Mouse (Mus musculus) induced T-regulatory cell, adult 2 months (primary cell): ENCODE results near the gene Zbtb41.
"Not testable (repeated sequence)": the region's sequence is repeated elsewhere in the genome, so short reads cannot be mapped to it uniquely, and the experiment has no call there.

Experiments used
- DNase-seq: peaks from one replicate; pipeline ENCODE4 v3.0.0-alpha.2; 2012; ENCODE audit warnings: low read depth

Zbtb41 gene

GRCm38 (mm10) chr1:139421875-139422791 is at the start of gene Zbtb41:
Zbtb41 (plus strand) TSS chr1:139422288.
- DNase-seq: peak; percentile 94

GRCm38 (mm10) chr1:139375900-139376299 is 46.2 kb upstream of the Zbtb41 start:
- no peak for DNase-seq

- DNase-seq: no peak
These were observed 45.3 kb upstream of the Zbtb41 start, which contains the start of gene Crb1 for GRCm38 (mm10) chr1:139376638-139377286. Crb1 (minus strand) TSS chr1:139377100.

GRCm38 (mm10) chr1:139378861-139379620 is 43.0 kb upstream of the Zbtb41 start:
- DNase-seq: no peak

GRCm38 (mm10) chr1:139379621-139379984 is 42.5 kb upstream of the Zbtb41 start:
- DNase-seq: no peak

- DNase-seq: no peak
These were observed 30.3 kb upstream of the Zbtb41 start for GRCm38 (mm10) chr1:139391747-139392146.

- no peak for DNase-seq
These were observed 25.5 kb upstream of the Zbtb41 start for GRCm38 (mm10) chr1:139396589-139396988.

GRCm38 (mm10) chr1:139405766-139406165 is 16.3 kb upstream of the Zbtb41 start:
- no peak for DNase-seq

GRCm38 (mm10) chr1:139407701-139408100 is 14.4 kb upstream of the Zbtb41 start:
- DNase-seq: peak; percentile 43

GRCm38 (mm10) chr1:139412365-139412764 is 9.7 kb upstream of the Zbtb41 start:
- not testable (repeated sequence) for DNase-seq

GRCm38 (mm10) chr1:139413465-139413864 is 8.6 kb upstream of the Zbtb41 start:
- DNase-seq: peak; percentile 60

- no peak for DNase-seq
These were observed 590 bp upstream of the Zbtb41 start for GRCm38 (mm10) chr1:139421521-139421874.

- DNase-seq: peak; percentile 60
These were observed 853 bp downstream of the Zbtb41 start for GRCm38 (mm10) chr1:139422941-139423340.

- no peak for DNase-seq
These were observed 1.8 kb downstream of the Zbtb41 start for GRCm38 (mm10) chr1:139423931-139424330.

- no peak for DNase-seq
These were observed 2.9 kb downstream of the Zbtb41 start for GRCm38 (mm10) chr1:139425006-139425405.

GRCm38 (mm10) chr1:139438373-139438772 is 16.3 kb downstream of the Zbtb41 start:
- peak; percentile 65 for DNase-seq

GRCm38 (mm10) chr1:139443103-139443502 is 21.0 kb downstream of the Zbtb41 start:
- DNase-seq: not testable (repeated sequence)

- DNase-seq: peak; percentile 99
These were observed 32.5 kb downstream of the Zbtb41 start, which contains the start of gene Aspm for GRCm38 (mm10) chr1:139454340-139455225. Aspm (plus strand) TSS chr1:139454772.

- no peak for DNase-seq
These were observed 33.3 kb downstream of the Zbtb41 start for GRCm38 (mm10) chr1:139455226-139455869.

- DNase-seq: no peak
These were observed 38.7 kb downstream of the Zbtb41 start for GRCm38 (mm10) chr1:139460807-139461206.

- DNase-seq: no peak
These were observed 43.8 kb downstream of the Zbtb41 start for GRCm38 (mm10) chr1:139465936-139466335.
